Mouse (Mus musculus): Measurements from ENCODE around the gene Pou2f1.

- no peak for TF ChIP-seq CTCF (IDR thresholded peaks at IDR 0.05; ENCODE audit: control insufficient read depth, insufficient read depth, insufficient replicate concordance, low read depth, low read length)
- no peak for TF ChIP-seq POLR2A (IDR thresholded peaks at IDR 0.05; ENCODE audit: control insufficient read depth, low read depth, low read length)
These were observed 80.0 kb downstream of the Pou2f1 start for GRCm38 (mm10) chr1:165922488-165922887.
